Mouse (Mus musculus): ENCODE results near the gene Wipi2. TPM values are rescaled to one million over a fixed set of nuclear protein-coding genes. Genes with fewer than 3 reads are reported as not detected.

Gene Wipi2
- 10 to 100 TPM; 96.8 to 99.9 TPM for total RNA-seq (2021)

- no peak for DNase-seq (ENCODE audit: low spot score in 2 of 2)
- intact Hi-C loops (cut with DNase I), result loop anchor here (5.0 kb wide), 1 partner anchor 150 kb away; no protein-coding TSS in a partner anchor
Observed at GRCm38 (mm10) chr5:142627398-142627797, at the start of gene Wipi2. Wipi2 (plus strand) TSS chr5:142627698.

- intact Hi-C loops (cut with DNase I), result no loop called here
- no peak for DNase-seq (ENCODE audit: low spot score in 2 of 2)
Observed at GRCm38 (mm10) chr5:142578192-142578591, 49.3 kb upstream of the Wipi2 start.

GRCm38 (mm10) chr5:142581517-142581916 is 46.0 kb upstream of the Wipi2 start:
- intact Hi-C loops (cut with DNase I), result loop anchor here (1.0 to 5.0 kb wide), 2 partner anchors 39 to 136 kb away; no protein-coding TSS in a partner anchor

GRCm38 (mm10) chr5:142583616-142584126 is 43.8 kb upstream of the Wipi2 start:
- intact Hi-C loops (cut with DNase I), result loop anchor here (5.0 kb wide), 1 partner anchor 134 kb away; no protein-coding TSS in a partner anchor
- DNase-seq (ENCODE audit: low spot score in 2 of 2), result peak; percentile 63 to 74

More at GRCm38 (mm10) chr5:142581517-142581916, 46.0 kb upstream of the Wipi2 start:
- DNase-seq (ENCODE audit: low spot score in 2 of 2), result peak; percentile 66 to 70

GRCm38 (mm10) chr5:142590953-142591616 is 36.4 kb upstream of the Wipi2 start:
- intact Hi-C loops (cut with DNase I), result no loop called here
- no peak for DNase-seq (ENCODE audit: low spot score in 2 of 2)

GRCm38 (mm10) chr5:142595698-142596097 is 31.8 kb upstream of the Wipi2 start:
- peak in 1 of 2 experiments; percentile 64 for DNase-seq (ENCODE audit: low spot score in 2 of 2)
- intact Hi-C loops (cut with DNase I), result no loop called here

- no peak for DNase-seq (ENCODE audit: low spot score in 2 of 2)
- intact Hi-C loops (cut with DNase I), result no loop called here
Observed at GRCm38 (mm10) chr5:142596723-142597122, 30.8 kb upstream of the Wipi2 start.

GRCm38 (mm10) chr5:142597648-142598390 is 29.7 kb upstream of the Wipi2 start:
- no peak for DNase-seq (ENCODE audit: low spot score in 2 of 2)
- intact Hi-C loops (cut with DNase I), result no loop called here

- DNase-seq (ENCODE audit: low spot score in 2 of 2), result no peak
Observed at GRCm38 (mm10) chr5:142604379-142604778, 23.1 kb upstream of the Wipi2 start.

GRCm38 (mm10) chr5:142605288-142605687 is 22.2 kb upstream of the Wipi2 start:
- intact Hi-C loops (cut with DNase I), result no loop called here
- no peak for DNase-seq (ENCODE audit: low spot score in 2 of 2)

More at GRCm38 (mm10) chr5:142604379-142604778, 23.1 kb upstream of the Wipi2 start:
- intact Hi-C loops (cut with DNase I), result no loop called here

GRCm38 (mm10) chr5:142608259-142608988 is 19.1 kb upstream of the Wipi2 start, which contains the start of gene Mmd2:
Mmd2 (minus strand) TSS chr5:142608800.
- DNase-seq (ENCODE audit: low spot score in 2 of 2), result peak; percentile 75 to 81
- intact Hi-C loops (cut with DNase I), result loop anchor here (2.0 kb wide), 1 partner anchor 20 kb away; no protein-coding TSS in a partner anchor

GRCm38 (mm10) chr5:142608989-142609325 is 18.5 kb upstream of the Wipi2 start:
- intact Hi-C loops (cut with DNase I), result loop anchor here (2.0 kb wide), 1 partner anchor 20 kb away; no protein-coding TSS in a partner anchor
- no peak for DNase-seq (ENCODE audit: low spot score in 2 of 2)

GRCm38 (mm10) chr5:142610362-142610761 is 17.1 kb upstream of the Wipi2 start:
- intact Hi-C loops (cut with DNase I), result no loop called here
- no peak for DNase-seq (ENCODE audit: low spot score in 2 of 2)

GRCm38 (mm10) chr5:142614513-142614912 is 13.0 kb upstream of the Wipi2 start:
- no peak for DNase-seq (ENCODE audit: low spot score in 2 of 2)
- intact Hi-C loops (cut with DNase I), result no loop called here

GRCm38 (mm10) chr5:142615638-142616037 is 11.9 kb upstream of the Wipi2 start:
- intact Hi-C loops (cut with DNase I), result no loop called here

GRCm38 (mm10) chr5:142616326-142616725 is 11.2 kb upstream of the Wipi2 start:
- DNase-seq (ENCODE audit: low spot score in 2 of 2), result no peak
- intact Hi-C loops (cut with DNase I), result no loop called here

More at GRCm38 (mm10) chr5:142615638-142616037, 11.9 kb upstream of the Wipi2 start:
- DNase-seq (ENCODE audit: low spot score in 2 of 2), result no peak

- peak; percentile 59 to 66 for DNase-seq (ENCODE audit: low spot score in 2 of 2)
- intact Hi-C loops (cut with DNase I), result loop anchor here (1.0 to 5.0 kb wide), 3 partner anchors 39 to 118 kb away; no protein-coding TSS in a partner anchor
Observed at GRCm38 (mm10) chr5:142619866-142620265, 7.6 kb upstream of the Wipi2 start.

- intact Hi-C loops (cut with DNase I), result loop anchor here (5.0 kb wide), 1 partner anchor 119 kb away; no protein-coding TSS in a partner anchor
- no peak for DNase-seq (ENCODE audit: low spot score in 2 of 2)
Observed at GRCm38 (mm10) chr5:142621421-142621820, 6.1 kb upstream of the Wipi2 start.

- intact Hi-C loops (cut with DNase I), result loop anchor here (5.0 kb wide), 1 partner anchor 120 kb away; no protein-coding TSS in a partner anchor
- no peak for DNase-seq (ENCODE audit: low spot score in 2 of 2)
Observed at GRCm38 (mm10) chr5:142622134-142622533, 5.4 kb upstream of the Wipi2 start.

Data from left cerebral cortex, postnatal 25 days (tissue).